Mouse (Mus musculus) common myeloid progenitor, adult 5-6 weeks (primary cell): ENCODE results near the gene Cyp2a12. TPM values are rescaled to one million over a fixed set of nuclear protein-coding genes. Genes with fewer than 3 reads are reported as not detected.
"Not testable (repeated sequence)": the region's sequence is repeated elsewhere in the genome, so short reads cannot be mapped to it uniquely, and the experiment has no call there.

Experiments used
- ATAC-seq: replicated peaks from 2 replicates; pipeline ENCODE4 v1.8.0; 2016; ENCODE audit warnings: low read depth, mild to moderate bottlenecking, moderate TSS enrichment, inconsistent platforms; ENCODE audit not compliant: poor library complexity, severe bottlenecking
- total RNA-seq: library from RNA; stranded (forward); fragments of 200-1000, 187-1606 nt; gene quantifications from 2 replicates; pipeline ENCODE4 v1.2.3, GENCODE M21; 2017

Gene Cyp2a12
- total RNA-seq = not detected in 2 replicates

- ATAC-seq = no peak
Observed at GRCm38 (mm10) chr7:27028789-27029188, at the start of gene Cyp2a12. Gene Cyp2a12 (plus strand): TSS chr7:27029081.

- ATAC-seq = not testable (repeated sequence)
Observed at GRCm38 (mm10) chr7:26981464-26981863, 47.4 kb upstream of the Cyp2a12 start.

GRCm38 (mm10) chr7:26981937-26982336 lies 46.9 kb upstream of the Cyp2a12 start:
- ATAC-seq = not testable (repeated sequence)

- ATAC-seq = no peak
Observed at GRCm38 (mm10) chr7:26982551-26982950, 46.3 kb upstream of the Cyp2a12 start.

GRCm38 (mm10) chr7:26983151-26983550 lies 45.7 kb upstream of the Cyp2a12 start:
- not testable (repeated sequence) for ATAC-seq

- ATAC-seq = not testable (repeated sequence)
Observed at GRCm38 (mm10) chr7:27026581-27026980, 2.3 kb upstream of the Cyp2a12 start.

- not testable (repeated sequence) for ATAC-seq
Observed at GRCm38 (mm10) chr7:27048886-27049285, 20.0 kb downstream of the Cyp2a12 start.

GRCm38 (mm10) chr7:27059333-27059732 lies 30.5 kb downstream of the Cyp2a12 start:
- ATAC-seq = not testable (repeated sequence)

GRCm38 (mm10) chr7:27059896-27060295 lies 31.0 kb downstream of the Cyp2a12 start:
- ATAC-seq = not testable (repeated sequence)

GRCm38 (mm10) chr7:27078641-27079040 lies 49.8 kb downstream of the Cyp2a12 start:
- ATAC-seq = no peak

GRCm38 (mm10) chr7:27081625-27082024 lies 52.7 kb downstream of the Cyp2a12 start:
- ATAC-seq = no peak

Other genes with a start within 250 kb of the Cyp2a12 start
- gene Cyp2g1, start 220.2 kb upstream of the Cyp2a12 start, total RNA-seq = not detected in 2 replicates
- gene Cyp2a5, start 193.8 kb upstream of the Cyp2a12 start, total RNA-seq = not detected in 2 replicates
- gene Cyp2a22, start 89.7 kb upstream of the Cyp2a12 start, total RNA-seq = not detected in 2 replicates
- gene Cyp2f2, start 90.8 kb downstream of the Cyp2a12 start, total RNA-seq = not detected in 2 replicates
- not detected in 2 replicates for gene Cyp2t4, start 124.6 kb downstream of the Cyp2a12 start, total RNA-seq
- 18.6 and 24.7 TPM in 2 replicates for gene Egln2, start 137.7 kb downstream of the Cyp2a12 start, total RNA-seq
- 10.6 and 21.7 TPM in 2 replicates for gene Rab4b, start 149.8 kb downstream of the Cyp2a12 start, total RNA-seq
- gene Gm21983, start 152.0 kb downstream of the Cyp2a12 start, total RNA-seq = not detected in 2 replicates
- 0.23 TPM in 1 of 2 replicates, not detected in the other for gene Mia, start 152.1 kb downstream of the Cyp2a12 start, total RNA-seq
- gene BC024978, start 166.7 kb downstream of the Cyp2a12 start, total RNA-seq = 4.8 and 5.7 TPM in 2 replicates
- 102 and 125 TPM in 2 replicates for gene Snrpa, start 167.2 kb downstream of the Cyp2a12 start, total RNA-seq
- gene Itpkc, start 199.6 kb downstream of the Cyp2a12 start, total RNA-seq = 5.2 and 5.4 TPM in 2 replicates
- 8.2 and 15.7 TPM in 2 replicates for gene Coq8b, start 203.9 kb downstream of the Cyp2a12 start, total RNA-seq
- 0.29 and 1.1 TPM in 2 replicates for gene Numbl, start 229.4 kb downstream of the Cyp2a12 start, total RNA-seq